Mouse (Mus musculus) spleen, adult 2 months (tissue): ENCODE measurements at regions not wholly inside any gene's neighbourhood (a gene's known extent, or its start where the extent isn't known, plus 50 kb on each side); places are given as distances from the start of the nearest gene placed in this dataset.

ENCODE experiments used
- DNase-seq, 2 experiments: peaks; one replicate each; pipeline versions ENCODE4 v3.0.0 to v3.0.0-alpha.2; 2012 to 2021; ENCODE audit warnings: low spot score in 2 of 2, low read depth in 1 of 2
- H3K27ac ChIP-seq: fragments of 200-500 bp; 2 replicates; pipeline ENCODE4 v1.5.1; 2012; ENCODE audit warnings: low read length, inconsistent platforms; ENCODE audit not compliant: insufficient read depth
- H3K27me3 ChIP-seq: fragments of 200-500 bp; 2 replicates; pipeline ENCODE4 v1.6.1; 2012; ENCODE audit warnings: mild to moderate bottlenecking, moderate library complexity, low read length, inconsistent platforms; ENCODE audit not compliant: control insufficient read depth, insufficient read depth
- H3K36me3 ChIP-seq: fragments of 200-500 bp; 2 replicates; pipeline ENCODE4 v1.6.1; 2012; ENCODE audit warnings: mild to moderate bottlenecking, low read length, inconsistent platforms; ENCODE audit not compliant: control insufficient read depth, insufficient read depth
- H3K4me1 ChIP-seq: fragments of 200-500 bp; 2 replicates; pipeline ENCODE4 v1.6.1; 2011; ENCODE audit warnings: inconsistent platforms; ENCODE audit not compliant: control insufficient read depth, insufficient read depth, insufficient read length
- H3K4me3 ChIP-seq: fragments of 200-500 bp; 2 replicates; pipeline ENCODE4 v1.5.1; 2011; ENCODE audit warnings: mild to moderate bottlenecking, inconsistent platforms; ENCODE audit not compliant: insufficient read depth, insufficient read length; ENCODE audit errors: extremely low read depth
- CTCF ChIP-seq: fragments of 200-500 bp; IDR thresholded peaks from 2 replicates; pipeline ENCODE4 v1.5.1; 2011; ENCODE audit warnings: mild to moderate bottlenecking, inconsistent platforms; ENCODE audit not compliant: insufficient read depth, insufficient read length, insufficient replicate concordance; ENCODE audit errors: extremely low read depth
- POLR2A ChIP-seq: fragments of 200-500 bp; IDR thresholded peaks from 2 replicates; pipeline ENCODE4 v1.6.1; 2011; ENCODE audit warnings: low read depth, low read length, inconsistent platforms
- WGBS: fragments of 180-500 bp; shearing (Covaris S2); methylation state at CpG from one replicate; pipeline ENCODE4 v1.1.7; 2018; 5-methylcytosine and 5-hydroxymethylcytosine counted together

GRCm38 (mm10) chr10:42107437-42108293 lies 89.4 kb upstream of the Armc2 start:
- TF ChIP-seq CTCF (no peak), POLR2A (no peak)
- Histone ChIP-seq H3K27ac (no peak overlapping the region), H3K36me3 (no peaks in the 10 kb centered on the region), H3K27me3 (no peaks in the 10 kb centered on the region), H3K4me3 (no peak overlapping the region), H3K4me1 (no peaks in the 10 kb centered on the region)
- DNase-seq: no peak
- WGBS: 87% methylated on average over 12 of the region's 12 CpGs

DNA sequence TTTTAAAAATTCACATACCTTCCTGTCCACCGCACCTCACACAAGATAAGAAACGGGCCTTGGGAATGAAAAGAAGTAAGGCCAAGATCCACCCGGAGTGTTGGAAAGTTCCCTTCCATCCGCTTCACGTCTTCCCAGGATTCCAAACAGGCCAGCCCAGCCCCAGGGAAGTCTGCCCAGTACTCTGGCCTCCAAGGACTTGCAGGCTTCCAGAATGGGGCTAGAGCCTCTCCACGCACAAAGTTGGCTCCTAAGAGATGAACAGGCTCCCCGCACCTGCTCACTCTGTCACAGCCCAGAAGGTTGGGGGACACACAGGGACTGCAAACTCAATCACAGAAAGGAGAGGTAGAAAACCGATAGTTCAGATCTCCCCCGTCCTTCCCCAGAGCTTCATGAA lies 88.4 kb upstream of the Armc2 start:
- Histone ChIP-seq H3K27ac (no peak overlapping the region), H3K36me3 (no peaks in the 10 kb centered on the region), H3K27me3 (no peaks in the 10 kb centered on the region), H3K4me3 (no peak overlapping the region), H3K4me1 (no peaks in the 10 kb centered on the region)
- 90% methylated on average over 9 of the region's 9 CpGs for WGBS
- DNase-seq: no peak
- TF ChIP-seq CTCF (no peak), POLR2A (no peak)

GRCm38 (mm10) chr10:42105083-42105482 lies 86.8 kb upstream of the Armc2 start:
- no peak for DNase-seq
- TF ChIP-seq CTCF (no peak), POLR2A (no peak)
- Histone ChIP-seq H3K27me3 (no peaks in the 10 kb centered on the region), H3K4me1 (no peaks in the 10 kb centered on the region), H3K27ac (no peak overlapping the region), H3K4me3 (no peak overlapping the region), H3K36me3 (no peaks in the 10 kb centered on the region)
- 86% methylated on average over 7 of the region's 7 CpGs for WGBS

GRCm38 (mm10) chr10:42102320-42102719 lies 84.1 kb upstream of the Armc2 start:
- TF ChIP-seq POLR2A (no peak), CTCF (no peak)
- WGBS: 87% methylated on average over 8 of the region's 8 CpGs

GRCm38 (mm10) chr10:42101096-42101495 lies 82.9 kb upstream of the Armc2 start:
- Histone ChIP-seq H3K27me3 (no peaks in the 10 kb centered on the region), H3K4me1 (no peaks in the 10 kb centered on the region), H3K27ac (no peak overlapping the region), H3K36me3 (no peaks in the 10 kb centered on the region), H3K4me3 (no peak overlapping the region)
- no peak for DNase-seq
- 89% methylated on average over 6 of the region's 6 CpGs for WGBS
- no peak for TF ChIP-seq CTCF

More at GRCm38 (mm10) chr10:42102320-42102719, 84.1 kb upstream of the Armc2 start:
- Histone ChIP-seq H3K4me3 (no peak overlapping the region), H3K4me1 (no peaks in the 10 kb centered on the region), H3K27ac (no peak overlapping the region), H3K27me3 (no peaks in the 10 kb centered on the region), H3K36me3 (no peaks in the 10 kb centered on the region)
- no peak for DNase-seq

GRCm38 (mm10) chr10:42096924-42097323 lies 78.7 kb upstream of the Armc2 start:
- H3K4me1 ChIP-seq: no peaks in the 10 kb centered on the region
- H3K27ac ChIP-seq: no peak overlapping the region
- no peak for DNase-seq
- TF ChIP-seq CTCF (no peak), POLR2A (no peak)
- no peaks in the 10 kb centered on the region for H3K36me3 ChIP-seq
- no peak overlapping the region for H3K4me3 ChIP-seq
- no peaks in the 10 kb centered on the region for H3K27me3 ChIP-seq
- WGBS: 74% methylated on average over 6 of the region's 6 CpGs

DNA sequence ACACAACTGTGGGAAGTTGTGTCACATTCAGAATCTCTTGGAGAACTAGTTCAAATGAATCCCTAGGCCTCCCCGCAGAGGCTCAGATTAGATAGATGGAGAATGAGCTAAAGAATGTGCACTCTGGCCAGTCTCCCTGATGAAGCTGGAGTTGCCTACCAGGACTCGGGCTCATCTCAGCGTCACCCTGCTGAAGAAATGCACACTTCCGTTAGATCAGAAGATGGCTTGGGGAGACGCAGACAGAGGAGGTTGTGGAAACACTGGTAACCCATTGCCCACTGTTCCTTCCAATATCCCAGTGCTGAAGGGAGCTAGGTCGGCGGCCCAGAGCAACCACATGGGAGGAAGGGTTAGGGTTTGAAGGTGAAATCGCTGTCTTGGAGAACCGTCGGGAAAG lies 77.7 kb upstream of the Armc2 start:
- WGBS: 94% methylated on average over 10 of the region's 10 CpGs
- H3K27ac ChIP-seq: no peak overlapping the region

More for the DNA sequence above, 77.7 kb upstream of the Armc2 start:
- Histone ChIP-seq H3K4me3 (no peak overlapping the region), H3K4me1 (no peaks in the 10 kb centered on the region), H3K36me3 (no peaks in the 10 kb centered on the region), H3K27me3 (no peaks in the 10 kb centered on the region)
- DNase-seq: no peak
- TF ChIP-seq POLR2A (no peak), CTCF (no peak)
